Mouse (Mus musculus): ENCODE data around the gene Tbc1d22a.

The Tbc1d22a gene

DNA sequence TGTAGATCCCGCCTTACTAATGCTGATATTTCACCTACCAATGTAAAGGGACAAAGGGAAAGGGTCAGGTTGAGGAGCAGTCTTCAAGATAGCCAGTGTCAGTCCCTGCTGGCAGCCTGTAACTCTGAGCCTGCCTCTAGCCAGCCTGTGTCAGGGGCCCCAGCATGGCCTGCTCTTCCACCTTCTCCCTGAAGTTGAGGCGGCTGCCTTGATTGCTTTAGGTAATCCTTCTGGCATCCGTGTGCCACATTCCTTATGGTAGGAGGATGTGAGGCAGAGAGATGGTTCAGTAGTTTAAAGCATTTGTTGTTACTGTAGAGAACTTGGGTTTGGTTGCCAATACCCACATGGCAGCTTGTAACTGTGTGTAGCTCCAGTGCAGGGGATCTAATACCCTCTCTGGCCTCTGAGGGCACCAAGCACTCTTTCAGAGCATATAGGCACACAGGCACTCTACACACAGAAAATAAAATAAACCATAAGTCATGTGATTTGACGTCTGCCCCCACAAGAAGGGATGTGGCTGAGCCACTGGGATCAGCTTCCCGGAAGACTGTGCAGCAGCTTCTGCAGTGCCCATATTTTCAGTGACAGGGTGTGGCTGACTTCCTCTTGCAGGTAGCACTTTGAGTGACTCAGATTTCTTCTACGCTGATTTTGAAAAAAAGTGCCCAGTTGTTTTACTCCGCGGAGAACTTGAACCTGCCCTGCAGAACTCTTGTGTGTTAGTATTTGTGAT is 128.5 kb downstream of the Tbc1d22a start:
- DNase-seq: peak; percentile 63 to 73

DNA sequence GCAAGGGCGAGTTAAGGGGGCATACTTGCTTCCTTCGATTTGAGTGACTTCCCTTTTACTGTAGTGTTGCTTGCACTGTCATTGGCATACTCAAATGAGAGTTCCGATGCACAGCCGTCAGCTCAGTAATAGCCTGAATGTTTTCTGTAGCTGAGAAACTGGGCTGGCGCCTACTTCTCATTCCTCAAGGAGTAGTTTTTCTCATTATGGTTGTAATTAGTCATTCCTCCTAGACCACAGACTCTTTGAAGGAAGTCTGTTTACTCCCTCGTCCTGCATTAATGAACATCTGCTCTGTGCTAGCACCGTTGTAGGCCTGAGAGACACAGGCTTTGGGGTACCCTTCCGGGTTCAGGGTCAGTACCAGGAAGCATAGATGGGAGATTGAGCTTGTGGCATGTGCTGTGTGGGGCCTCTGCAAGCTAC is 130.7 kb downstream of the Tbc1d22a start:
- peak; percentile 57 for DNase-seq

DNA sequence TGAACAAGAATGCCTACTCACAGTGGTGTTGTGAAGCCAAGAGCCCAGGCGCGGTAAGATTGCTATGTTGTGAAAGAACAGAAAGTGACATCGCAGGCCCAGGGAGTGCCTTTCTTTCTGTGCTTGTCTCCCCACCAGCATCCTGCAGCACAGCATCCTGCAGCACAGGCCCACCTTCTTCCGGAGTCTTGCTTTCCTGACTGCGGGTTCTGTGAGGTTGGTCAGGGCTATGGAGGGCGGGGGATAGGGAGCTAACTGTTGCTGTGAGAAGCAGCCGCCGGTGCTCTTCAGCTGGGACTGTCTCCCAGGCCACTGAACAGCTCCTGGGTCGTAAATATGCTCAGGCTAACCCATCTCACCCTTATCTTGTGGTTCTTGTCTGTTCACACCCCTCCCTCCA is 131.6 kb downstream of the Tbc1d22a start:
- peak; percentile 80 to 87 for DNase-seq

DNA sequence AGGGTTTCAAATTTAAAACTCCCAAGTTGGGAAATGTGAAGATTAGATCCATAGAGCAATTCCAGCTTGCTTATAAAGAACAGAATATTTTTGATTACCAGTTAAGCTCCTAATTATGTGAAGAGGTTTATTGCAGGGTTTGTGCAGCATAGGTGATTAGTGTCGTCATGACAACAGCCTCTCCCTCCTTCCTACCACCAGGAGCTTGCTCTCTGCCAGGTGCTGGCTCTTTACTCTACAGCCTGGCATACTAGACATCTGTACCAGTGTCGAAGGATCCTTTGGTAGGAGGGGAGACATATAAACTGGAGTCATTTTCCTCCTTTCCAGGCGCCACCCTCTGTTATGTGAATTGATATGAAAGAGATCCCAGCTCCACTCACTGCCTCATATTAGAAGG is 132.3 kb downstream of the Tbc1d22a start:
- DNase-seq: peak in 1 of 2 experiments; percentile 27

DNA sequence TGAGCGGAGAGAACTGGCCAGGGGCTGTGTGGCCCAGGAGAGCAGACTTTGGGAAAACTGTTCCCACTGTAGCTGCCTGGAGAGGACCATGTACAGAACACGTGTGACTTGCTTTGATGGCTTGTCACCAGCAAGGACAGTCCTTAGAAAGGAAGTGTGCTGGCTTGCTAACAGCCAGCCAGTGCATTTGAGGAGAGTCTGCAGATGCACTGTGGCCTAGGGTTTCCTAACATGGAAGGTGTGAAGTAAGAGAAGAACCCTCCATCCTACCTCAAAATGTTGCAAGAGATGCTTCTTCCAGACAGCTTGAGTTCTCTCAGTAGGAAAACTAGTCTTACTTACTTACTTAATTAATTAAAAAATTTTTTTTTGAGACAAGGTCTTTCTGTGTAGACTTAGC is 140.7 kb downstream of the Tbc1d22a start:
- DNase-seq: no peak

DNA sequence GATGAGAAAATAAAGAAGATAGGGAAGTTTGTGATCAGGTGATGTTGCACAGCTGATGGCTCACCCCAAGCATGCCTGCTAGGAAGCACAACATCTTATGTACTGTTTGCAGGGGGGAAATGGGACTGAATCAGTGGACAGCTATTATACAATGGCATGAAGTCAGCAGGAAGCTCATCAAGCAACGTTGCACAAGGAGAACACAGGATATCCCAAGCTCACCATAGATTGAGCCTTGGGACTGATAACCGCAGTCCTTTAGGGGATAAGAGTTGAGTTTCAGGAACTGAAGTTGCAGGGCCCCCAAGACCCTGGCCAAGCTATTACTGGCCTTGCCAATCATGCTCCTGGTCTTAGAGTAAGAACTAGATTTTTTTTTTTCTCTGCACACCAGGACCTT is 141.6 kb downstream of the Tbc1d22a start:
- no peak for DNase-seq

DNA sequence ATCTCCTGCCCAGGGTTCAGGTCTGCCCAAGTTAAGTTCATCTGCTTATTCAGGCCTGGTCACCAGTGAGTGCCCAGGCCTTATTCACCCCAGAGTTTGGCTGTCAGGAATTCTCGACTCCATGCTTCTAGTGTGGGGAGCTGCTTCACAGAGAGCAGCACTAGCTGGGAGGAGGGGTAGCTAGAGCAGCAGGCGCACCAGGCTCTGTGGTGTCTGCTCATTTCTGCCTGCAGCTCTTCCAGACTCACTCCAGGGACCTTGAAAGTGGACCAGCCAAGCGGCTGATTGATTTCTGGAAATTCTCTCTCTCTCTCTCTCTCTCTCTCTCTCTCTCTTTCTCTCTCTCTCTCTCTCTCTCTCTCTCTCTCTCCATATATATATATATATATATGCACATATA is 146.1 kb downstream of the Tbc1d22a start:
- no peak for DNase-seq

DNA sequence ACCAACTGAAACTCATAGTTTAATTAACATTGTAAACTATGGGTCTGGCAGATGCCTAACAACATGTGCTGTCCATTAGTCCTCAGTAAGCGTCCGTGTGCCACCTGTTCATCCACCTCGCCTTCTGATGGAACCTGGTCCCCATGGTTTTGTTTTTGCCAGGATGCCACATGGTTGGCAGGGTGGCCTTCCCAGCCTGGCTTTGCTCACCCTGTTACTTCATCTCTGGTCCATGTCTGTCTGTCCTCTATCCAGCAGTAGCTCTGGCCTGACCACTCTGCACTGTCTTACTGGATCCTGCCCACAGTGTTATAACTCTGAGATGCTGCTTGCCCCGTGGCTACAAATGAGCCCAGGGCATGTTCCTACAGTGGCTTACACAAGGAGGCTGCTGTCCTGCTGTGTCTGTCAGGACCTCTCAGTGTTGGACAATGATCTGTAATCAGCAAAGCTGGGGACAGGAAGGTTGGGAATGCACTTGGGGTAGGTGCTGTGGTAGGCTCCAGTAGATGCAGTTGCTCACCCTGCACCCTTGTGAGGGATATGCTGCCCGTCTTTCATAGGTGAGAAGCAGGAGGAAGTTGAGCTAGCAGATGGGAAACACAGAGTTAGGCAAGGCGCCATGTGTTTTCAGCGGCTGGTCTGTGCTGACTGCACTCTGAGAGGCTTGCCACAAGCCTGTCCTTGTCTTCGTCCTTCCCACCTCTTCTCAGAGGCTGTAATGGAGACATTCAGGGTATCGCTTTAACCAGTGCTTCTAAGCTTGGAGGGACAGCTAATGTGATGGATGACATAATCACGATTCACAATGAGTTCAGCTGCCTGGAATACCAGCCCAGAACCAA is 148.3 kb downstream of the Tbc1d22a start:
- DNase-seq: peak; percentile 63 to 67

- peak in 1 of 2 experiments; percentile 45 for DNase-seq
These were observed 149.6 kb downstream of the Tbc1d22a start for GRCm38 (mm10) chr15:86363841-86364295.

- peak; percentile 54 to 71 for DNase-seq
These were observed 150.8 kb downstream of the Tbc1d22a start for GRCm38 (mm10) chr15:86364948-86365658.

GRCm38 (mm10) chr15:86366726-86367125 is 152.5 kb downstream of the Tbc1d22a start:
- no peak for DNase-seq

DNA sequence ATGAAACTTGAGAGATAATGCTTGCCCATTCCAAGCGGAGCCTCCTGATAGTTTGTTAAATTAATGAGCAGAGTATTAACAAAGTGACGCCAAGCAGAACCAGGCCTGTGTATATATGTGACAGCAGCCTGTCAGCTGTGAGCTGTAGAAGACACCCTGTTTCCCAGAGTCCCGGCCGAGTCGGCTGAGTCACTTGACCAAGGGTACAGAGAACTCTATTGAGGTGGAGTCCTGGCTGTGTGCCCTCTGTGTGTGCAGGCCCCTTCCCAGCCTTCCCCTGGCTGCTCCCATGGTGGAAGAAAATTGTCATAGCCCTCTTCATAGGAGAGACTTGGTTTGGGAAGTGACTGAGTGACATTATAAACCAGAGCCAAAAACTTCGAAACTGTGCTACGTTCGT is 153.0 kb downstream of the Tbc1d22a start:
- no peak for DNase-seq

DNA sequence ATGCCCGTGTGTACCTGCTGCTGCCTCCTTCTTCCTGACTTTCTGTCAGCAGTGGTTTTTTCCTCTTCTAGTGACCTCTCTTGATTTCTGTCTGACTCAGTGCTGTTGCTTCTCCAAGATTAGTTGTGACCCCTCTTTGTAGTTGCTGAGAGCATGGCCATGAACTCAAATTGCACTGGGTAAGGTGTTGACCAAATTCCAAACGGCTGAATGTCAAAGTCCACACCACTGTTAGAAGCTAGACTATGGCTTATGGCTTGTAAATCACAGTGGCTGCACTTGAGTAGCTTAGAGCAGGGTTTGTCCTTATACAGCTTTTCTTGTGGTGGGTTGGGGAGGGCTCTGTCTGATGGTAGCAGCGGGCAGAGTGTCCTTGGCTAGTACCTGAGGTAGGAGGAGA is 156.6 kb downstream of the Tbc1d22a start:
- DNase-seq: no peak

- DNase-seq: no peak
These were observed 161.0 kb downstream of the Tbc1d22a start for GRCm38 (mm10) chr15:86375262-86375661.

GRCm38 (mm10) chr15:86375860-86376394 is 161.7 kb downstream of the Tbc1d22a start:
- no peak for DNase-seq

- no peak for DNase-seq
These were observed 169.0 kb downstream of the Tbc1d22a start for GRCm38 (mm10) chr15:86383278-86383677.

DNA sequence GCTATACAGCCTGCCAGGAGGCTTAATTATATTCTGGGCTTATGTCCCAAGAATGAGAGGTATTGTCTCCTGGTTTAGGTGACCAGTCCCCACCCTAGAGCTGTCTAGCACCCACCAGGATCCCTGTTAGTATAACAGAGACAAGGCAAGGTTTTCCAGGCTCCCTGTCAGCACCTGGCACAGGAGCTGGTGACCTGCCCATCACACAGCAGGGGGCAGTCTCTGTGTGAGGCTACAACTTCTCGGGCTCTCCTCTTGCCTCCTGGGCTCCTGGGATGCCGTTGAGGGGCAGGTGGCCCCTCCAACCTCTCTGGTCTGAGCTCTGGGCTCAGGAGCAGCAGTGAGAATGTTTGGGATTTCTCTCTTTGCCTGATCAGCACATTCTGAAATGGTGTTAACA is 171.2 kb downstream of the Tbc1d22a start:
- no peak for DNase-seq

DNA sequence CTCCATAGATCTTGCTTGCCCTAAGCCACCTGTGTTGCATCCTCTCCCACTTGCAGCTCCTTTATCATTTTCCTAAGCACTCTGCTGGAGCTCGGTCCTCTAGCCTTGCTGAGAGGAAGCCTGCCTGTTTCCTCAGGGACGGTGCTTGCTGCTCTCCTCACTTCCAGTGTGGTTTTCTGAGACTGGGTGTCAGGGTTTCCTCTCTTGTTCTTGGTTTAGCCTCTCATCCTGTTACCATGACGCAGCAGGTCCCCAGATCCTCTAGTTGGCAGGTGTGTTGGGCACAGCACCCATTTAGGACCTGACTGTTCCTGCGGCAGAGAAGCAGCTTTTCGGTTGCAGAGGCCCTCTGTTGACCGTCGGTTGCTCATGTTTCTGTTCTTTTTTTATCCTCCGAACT is 172.1 kb downstream of the Tbc1d22a start:
- peak; percentile 57 to 81 for DNase-seq

DNA sequence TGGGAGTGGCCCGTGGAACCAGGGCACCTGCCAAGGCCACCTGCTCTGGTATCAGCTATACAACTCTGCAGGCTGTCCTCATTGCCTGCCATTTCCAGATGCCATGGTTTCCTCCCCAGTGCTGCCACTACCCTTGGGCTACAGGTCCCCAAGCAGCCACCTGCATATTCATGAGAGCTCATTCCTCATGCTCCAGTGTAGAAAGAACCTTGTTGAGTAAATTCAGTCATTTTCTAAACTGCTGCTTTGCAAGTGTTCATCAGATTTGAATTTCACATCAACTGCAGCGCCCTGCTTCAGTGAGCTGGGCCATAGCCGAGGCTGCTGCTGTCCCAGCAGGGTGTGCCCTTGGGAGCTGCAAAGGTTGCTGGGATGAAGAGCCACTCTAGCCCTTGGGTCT is 174.3 kb downstream of the Tbc1d22a start:
- peak; percentile 24 to 50 for DNase-seq

GRCm38 (mm10) chr15:86404866-86405265 is 190.6 kb downstream of the Tbc1d22a start:
- DNase-seq: peak; percentile 48 to 71

DNA sequence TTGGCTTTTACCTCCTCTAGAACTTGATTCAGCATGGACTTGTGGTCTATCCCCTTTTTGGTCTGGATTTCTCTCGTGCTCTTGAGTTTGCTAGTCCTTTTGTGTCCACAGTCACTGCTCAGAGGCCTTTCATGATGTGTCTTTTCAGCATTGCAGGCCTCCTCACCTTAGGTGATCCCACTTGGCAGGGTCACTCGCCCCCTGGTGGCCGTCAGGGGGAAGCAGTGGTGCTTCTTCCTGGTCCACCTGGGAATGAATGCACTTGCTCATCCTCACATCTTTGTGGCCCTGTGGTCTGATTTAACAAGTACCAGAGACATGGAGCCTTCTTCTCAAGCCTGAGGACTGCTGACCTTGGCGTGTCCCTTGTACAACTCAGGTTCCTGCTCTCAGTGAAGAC is 191.3 kb downstream of the Tbc1d22a start:
- peak; percentile 77 to 79 for DNase-seq

GRCm38 (mm10) chr15:86409352-86409751 is 195.1 kb downstream of the Tbc1d22a start:
- DNase-seq: peak; percentile 25 to 44

- DNase-seq: no peak
These were observed 197.3 kb downstream of the Tbc1d22a start for GRCm38 (mm10) chr15:86411532-86412080.

Measured in thymus, postnatal 36 days (tissue).